Mouse (Mus musculus) ES-E14 (cell line): ENCODE data around the gene Med24.

Experiments used
- CHD2 ChIP-seq: IDR thresholded peaks from 2 replicates; pipeline ENCODE4 v1.6.1; 2014; ENCODE audit warnings: mild to moderate bottlenecking, low read depth, low read length, inconsistent platforms
- ZNF384 ChIP-seq: IDR thresholded peaks from 2 replicates; pipeline ENCODE4 v1.6.1; 2012; ENCODE audit warnings: low read depth, low read length, inconsistent platforms

- TF ChIP-seq ZNF384, result no peak
- no peak for TF ChIP-seq CHD2
Observed at GRCm38 (mm10) chr11:98717904-98718303, 11.3 kb downstream of the Med24 start.
